Mouse (Mus musculus) layer of hippocampus, adult 6 months (tissue): ENCODE results near the gene Tbp. TPM values are rescaled to one million over a fixed set of nuclear protein-coding genes. Genes with fewer than 3 reads are reported as not detected.

Experiments used
- long read RNA-seq, 2 experiments: library from polyadenylated mRNA; unstranded; transcript quantifications; one replicate each; pipeline ENCODE4 v2.0.0; 2019 to 2020
- polyA plus RNA-seq: library from polyadenylated mRNA; unstranded; fragments of <200 nt; fragmentation: Nextera tagmentation; gene quantifications from 2 replicates; pipeline ENCODE4 v1.2.3, GENCODE M21; 2021

Gene Tbp
- 12.8 and 14.4 TPM in 2 replicates for polyA plus RNA-seq
- long read RNA-seq, experiment 1, partial matches to known transcripts: 0 of 3 reads
- long read RNA-seq, experiment 1, other reads (novel, unspliced or antisense): 2 of 3 reads
- long read RNA-seq, experiment 2, full-length matches to known transcripts: 31 of 48 reads
- long read RNA-seq, experiment 2, partial matches to known transcripts: 3 of 48 reads
- long read RNA-seq, experiment 2, other reads (novel, unspliced or antisense): 14 of 48 reads

GRCm38 (mm10) chr17:15499656-15500394 is at the start of gene Tbp, which contains the start of gene Psmb1:
Gene Tbp, plus strand, starts transcription at chr17:15499888.
Gene Psmb1, minus strand, starts transcription at chr17:15499751.

GRCm38 (mm10) chr17:15526986-15527810 is 27.5 kb downstream of the Tbp start, which contains the start of gene Pdcd2:
Gene Pdcd2, minus strand, starts transcription at chr17:15527301.

GRCm38 (mm10) chr17:15564014-15564927 is 64.6 kb downstream of the Tbp start, which contains the start of gene Prdm9:
Gene Prdm9, minus strand, starts transcription at chr17:15564354.

Other genes with a start within 250 kb of the Tbp start
- 1.9 and 2.8 TPM in 2 replicates for gene Dll1, start 123.0 kb upstream of the Tbp start, polyA plus RNA-seq
- gene Fam120b, start 103.7 kb upstream of the Tbp start, polyA plus RNA-seq: 28.5 TPM in 2 replicates
- gene Psmb1, start 137 bp upstream of the Tbp start, polyA plus RNA-seq: 363 and 377 TPM in 2 replicates
- gene Pdcd2, start 27.4 kb downstream of the Tbp start, polyA plus RNA-seq: 39.8 and 48.1 TPM in 2 replicates
- 0.34 and 0.70 TPM in 2 replicates for gene Prdm9, start 64.5 kb downstream of the Tbp start, polyA plus RNA-seq
- gene Chd1, start 205.1 kb downstream of the Tbp start, polyA plus RNA-seq: 13.0 and 16.1 TPM in 2 replicates